Comparison of ENCODE assay signal across 9 mouse cellular contexts in the genomic region with DNA sequence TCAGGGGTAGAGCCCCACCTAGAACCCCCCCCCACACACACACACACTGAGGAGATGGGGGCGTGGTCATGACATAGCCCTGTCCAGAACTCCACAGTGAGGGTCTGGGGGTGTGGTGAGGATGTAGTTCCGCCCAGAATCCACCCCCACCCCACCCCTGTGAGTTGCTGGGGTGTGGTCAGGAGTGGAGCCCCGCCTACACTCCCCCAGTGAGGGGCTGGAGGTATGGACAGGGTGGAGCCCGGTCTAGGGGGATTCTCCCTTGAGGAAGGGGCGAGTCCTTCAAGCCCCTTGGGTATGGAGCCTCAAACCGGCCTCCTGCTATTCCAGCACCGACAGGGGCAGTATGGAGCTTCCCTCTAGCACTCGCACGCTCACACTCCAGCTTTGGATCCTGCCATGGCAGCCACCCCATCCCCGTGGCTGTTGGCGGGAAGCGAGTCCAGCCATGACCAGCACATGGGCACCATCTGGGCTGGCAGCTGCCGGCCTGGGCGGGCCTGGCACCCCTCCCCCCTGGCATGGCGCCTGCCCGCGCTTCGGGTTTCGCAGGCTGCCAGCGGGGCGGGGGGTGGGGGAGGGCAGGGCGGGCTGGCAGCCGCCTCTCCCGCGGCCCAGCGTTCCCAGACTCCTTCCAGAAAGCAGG. TPM values are rescaled to one million over a fixed set of nuclear protein-coding genes. Genes with fewer than 3 reads are reported as not detected.
DNase-seq lines count a peak whose midpoint lies in the region; ATAC-seq and TF ChIP-seq lines count a peak whose summit lies in the region.
"Had no signal": no experiment of that assay in that cellular context is flagged by ENCODE, and none has a peak within 500 bp of the region (broad histone marks: within the 10 kb centered on the region; RNA-seq: fewer than 3 reads in every experiment).

No protein-coding gene starts in this region.

- peak; percentile 51 for ATAC-seq in heart, embryonic 12.5 days (ENCODE audit: insufficient number of reproducible peaks, low FRiP score)
- ATAC-seq in kidney, embryonic 15.5 days (replicated peaks; ENCODE audit: low FRiP score), result peak; percentile 69

- no peak for TF ChIP-seq POLR2A in liver, adult 2 months (IDR thresholded peaks at IDR 0.05; ENCODE audit: extremely low read depth, insufficient read depth, low read length)
- no peak for TF ChIP-seq POLR2A in myocyte (IDR thresholded peaks at IDR 0.05; ENCODE audit: insufficient read length, low read depth)

- H3ac ChIP-seq in myocyte (ENCODE audit: control insufficient read depth, insufficient read length), result no peak overlapping the region

- peak overlapping the region; percentile 57 for H3K4me3 ChIP-seq in forebrain, embryonic 10.5 days
- peak overlapping the region; percentile 41 for H3K4me3 ChIP-seq in heart, embryonic 12.5 days
- H3K4me3 ChIP-seq in kidney, embryonic 15.5 days (replicated peaks), result peak overlapping the region; percentile 32
- peak overlapping the region; percentile 5; the same call in 1 of the 2 replicates for H3K4me3 ChIP-seq in liver, adult 2 months (ENCODE audit: insufficient read depth, low read depth, low read length)
- no peak overlapping the region for H3K4me3 ChIP-seq in myocyte

- no peaks in the 10 kb centered on the region for H3K36me3 ChIP-seq in forebrain, embryonic 10.5 days (replicated peaks)
- peaks cover 29% of the 10 kb centered on the region for H3K36me3 ChIP-seq in heart, embryonic 12.5 days
- peaks cover 26% of the 10 kb centered on the region for H3K36me3 ChIP-seq in kidney, embryonic 15.5 days
- H3K36me3 ChIP-seq in liver, adult 2 months (ENCODE audit: control insufficient read depth, insufficient read depth, low read length), result no peaks in the 10 kb centered on the region
- H3K36me3 ChIP-seq in myocyte (ENCODE audit: control insufficient read depth, insufficient read depth), result peaks cover 5% of the 10 kb centered on the region

- H3K27ac ChIP-seq in forebrain, embryonic 10.5 days, result peak overlapping the region; percentile 89
- peak overlapping the region; percentile 41; the same call in 1 of the 2 replicates for H3K27ac ChIP-seq in heart, embryonic 12.5 days (ENCODE audit: poor library complexity, severe bottlenecking)
- peak overlapping the region; percentile 86 for H3K27ac ChIP-seq in kidney, embryonic 15.5 days
- H3K27ac ChIP-seq in liver, adult 2 months (replicated peaks; ENCODE audit: insufficient read depth, low read depth, low read length), result peak overlapping the region; percentile 82

- H3K27me3 ChIP-seq in forebrain, embryonic 10.5 days (ENCODE audit: poor library complexity, severe bottlenecking), result peaks cover 46% of the 10 kb centered on the region
- H3K27me3 ChIP-seq in heart, embryonic 12.5 days (replicated peaks), result no peaks in the 10 kb centered on the region
- no peaks in the 10 kb centered on the region for H3K27me3 ChIP-seq in kidney, embryonic 15.5 days
- no peaks in the 10 kb centered on the region for H3K27me3 ChIP-seq in liver, adult 2 months (ENCODE audit: control insufficient read depth, insufficient read depth, low read length)
- H3K27me3 ChIP-seq in myocyte (ENCODE audit: control insufficient read depth, insufficient read depth, insufficient read length), result no peaks in the 10 kb centered on the region

- TF ChIP-seq CTCF in liver, adult 2 months (IDR thresholded peaks at IDR 0.05; ENCODE audit: low read depth, low read length), result no peak

- H3K79me2 ChIP-seq in liver, adult 2 months (ENCODE audit: control insufficient read depth, insufficient read depth, low read length), result peaks cover 55% of the 10 kb centered on the region
- H3K79me2 ChIP-seq in myocyte (ENCODE audit: control insufficient read depth, insufficient read depth), result peaks cover 74% of the 10 kb centered on the region

- peaks cover 81% of the 10 kb centered on the region for H3K4me1 ChIP-seq in forebrain, embryonic 10.5 days
- H3K4me1 ChIP-seq in heart, embryonic 12.5 days (replicated peaks), result peaks cover 79% of the 10 kb centered on the region
- H3K4me1 ChIP-seq in kidney, embryonic 15.5 days, result peaks cover 87% of the 10 kb centered on the region
- peaks cover 83% of the 10 kb centered on the region for H3K4me1 ChIP-seq in liver, adult 2 months (ENCODE audit: control insufficient read depth, insufficient read depth, low read length)

- DNase-seq in thymus, postnatal 25 days, result peak; percentile 31
- no peak for DNase-seq in thymus, postnatal 10 days (ENCODE audit: low spot score in 2 of 2)
- DNase-seq in forebrain, embryonic 10.5 days (ENCODE audit: extremely low spot score, low spot score), result peak; percentile 75
- peak; percentile 75 for DNase-seq in liver, adult 2 months (ENCODE audit: extremely low read depth, low read depth, low spot score)
- peak; percentile 89 for DNase-seq in testis, postnatal 10 days (ENCODE audit: low spot score)

- peak overlapping the region; percentile 60 for H3K9ac ChIP-seq in heart, embryonic 12.5 days
- peak overlapping the region; percentile 38 for H3K9ac ChIP-seq in kidney, embryonic 15.5 days
- H3K9ac ChIP-seq in liver, adult 2 months (ENCODE audit: low read depth, low read length), result peak overlapping the region; percentile 39

- H3K4me2 ChIP-seq in heart, embryonic 12.5 days, result peak overlapping the region; percentile 79
- peak overlapping the region; percentile 68 for H3K4me2 ChIP-seq in kidney, embryonic 15.5 days
- H3K4me2 ChIP-seq in myocyte (ENCODE audit: low read depth), result peak overlapping the region; percentile 68

- WGBS in forebrain, embryonic 10.5 days, result under 1% methylated on average over 26 of the region's 26 CpGs
- WGBS in heart, embryonic 12.5 days, result 1% methylated on average over 21 of the region's 26 CpGs
- 4% methylated on average over 26 of the region's 26 CpGs for WGBS in kidney, embryonic 15.5 days
- WGBS in liver, adult 2 months, result 16% methylated on average over 26 of the region's 26 CpGs

- no peaks in the 10 kb centered on the region for H3K9me3 ChIP-seq in forebrain, embryonic 10.5 days
- no peaks in the 10 kb centered on the region for H3K9me3 ChIP-seq in heart, embryonic 12.5 days (replicated peaks)
- no peaks in the 10 kb centered on the region for H3K9me3 ChIP-seq in kidney, embryonic 15.5 days (replicated peaks)

TF ChIP-seq in myocyte, 11 proteins besides CTCF, POLR2A, EP300 and RAD21:
- TF ChIP-seq TCF12 (IDR thresholded peaks at IDR 0.05; ENCODE audit: insufficient read depth, poor library complexity, severe bottlenecking) (peak; percentile 94), TCF3 (IDR thresholded peaks at IDR 0.05; ENCODE audit: insufficient read length, low read depth) (no peak), USF1 (IDR thresholded peaks at IDR 0.05; ENCODE audit: low read depth) (no peak), MAX (IDR thresholded peaks at IDR 0.05; ENCODE audit: low read depth) (peak; percentile 35), REST (IDR thresholded peaks at IDR 0.05; ENCODE audit: insufficient read depth, insufficient read length) (no peak), CEBPB (IDR thresholded peaks at IDR 0.05; ENCODE audit: insufficient read depth, poor library complexity, severe bottlenecking) (no peak), E2F4 (IDR thresholded peaks at IDR 0.05; ENCODE audit: insufficient read depth) (peak; percentile 77), MYOG (IDR thresholded peaks at IDR 0.05; ENCODE audit: control insufficient read depth in 1 of 3, insufficient read depth in 1 of 3, insufficient read length in 2 of 3, low read depth in 2 of 3) (peak in 2 of 3 experiments; percentile 77 to 99), POLR2AphosphoS2 (IDR thresholded peaks at IDR 0.05; ENCODE audit: insufficient read length, low read depth) (no peak), MYOD1 (IDR thresholded peaks at IDR 0.05; ENCODE audit: control insufficient read depth in 1 of 3, insufficient read length in 2 of 3, low read depth in 2 of 3) (peak in 1 of 3 experiments; percentile 97), SRF (IDR thresholded peaks at IDR 0.05; ENCODE audit: control insufficient read depth, insufficient read length, low read depth) (peak; percentile 17)

RNA-seq across cellular contexts. Expression of a gene that starts 23.9 kb away (rescaled TPM):
- 1.6 and 1.9 TPM in 2 replicates for polyA plus RNA-seq in forebrain, embryonic 10.5 days (2016; fragmentation: Nextera tagmentation; extraction: Ambion mirVana)
- polyA plus RNA-seq in heart, embryonic 12.5 days (2016; fragmentation: Nextera tagmentation; extraction: Ambion mirVana), result 2.9 and 4.3 TPM in 2 replicates
- polyA plus RNA-seq in kidney, embryonic 15.5 days (2015; fragmentation: Nextera tagmentation; extraction: Ambion mirVana), result 26.0 and 29.4 TPM in 2 replicates
- total RNA-seq in liver, adult 2 months (2014; rRNA removed), result 1.3 and 1.5 TPM in 2 replicates
- 2.3 and 4.1 TPM in 2 replicates for polyA plus RNA-seq in liver, adult 2 months (2012; rRNA removed)
- 0.30 TPM for polyA plus RNA-seq in myocyte (2012; fragmentation: generic; extraction: Trizol)

RNA-seq across cellular contexts. Expression of a gene that starts 27.9 kb away (rescaled TPM):
- polyA plus RNA-seq in forebrain, embryonic 10.5 days (2016; fragmentation: Nextera tagmentation; extraction: Ambion mirVana), result 0.78 and 1.4 TPM in 2 replicates
- polyA plus RNA-seq in heart, embryonic 12.5 days (2016; fragmentation: Nextera tagmentation; extraction: Ambion mirVana), result 1.2 and 1.8 TPM in 2 replicates
- 1.6 and 2.1 TPM in 2 replicates for polyA plus RNA-seq in kidney, embryonic 15.5 days (2015; fragmentation: Nextera tagmentation; extraction: Ambion mirVana)
- total RNA-seq in liver, adult 2 months (2014; rRNA removed), result 0.40 TPM in 1 of 2 replicates, not detected in the other
- polyA plus RNA-seq in liver, adult 2 months (2012; rRNA removed), result 0.26 and 1.4 TPM in 2 replicates
- 0.73 TPM for polyA plus RNA-seq in myocyte (2012; fragmentation: generic; extraction: Trizol)
- total RNA-seq: neutrophil, adult 5-6 weeks had no signal

RNA-seq across cellular contexts. Expression of a gene that starts 32.4 kb away (rescaled TPM):
- 2.6 and 3.1 TPM in 2 replicates for polyA plus RNA-seq in forebrain, embryonic 10.5 days (2016; fragmentation: Nextera tagmentation; extraction: Ambion mirVana)
- polyA plus RNA-seq in heart, embryonic 12.5 days (2016; fragmentation: Nextera tagmentation; extraction: Ambion mirVana), result 1.9 and 2.2 TPM in 2 replicates
- polyA plus RNA-seq in kidney, embryonic 15.5 days (2015; fragmentation: Nextera tagmentation; extraction: Ambion mirVana), result 2.5 and 4.1 TPM in 2 replicates
- 2.4 TPM in 1 of 2 replicates, not detected in the other for total RNA-seq in liver, adult 2 months (2014; rRNA removed)
- 0.32 and 0.44 TPM in 2 replicates for polyA plus RNA-seq in liver, adult 2 months (2012; rRNA removed)
- polyA plus RNA-seq in myocyte (2012; fragmentation: generic; extraction: Trizol), result 1.7 TPM

RNA-seq across cellular contexts. Expression of a gene that starts 32.5 kb away (rescaled TPM):
- polyA plus RNA-seq in forebrain, embryonic 10.5 days (2016; fragmentation: Nextera tagmentation; extraction: Ambion mirVana), result 96.8 and 97.9 TPM in 2 replicates
- polyA plus RNA-seq in heart, embryonic 12.5 days (2016; fragmentation: Nextera tagmentation; extraction: Ambion mirVana), result 66.7 and 66.9 TPM in 2 replicates
- polyA plus RNA-seq in kidney, embryonic 15.5 days (2015; fragmentation: Nextera tagmentation; extraction: Ambion mirVana), result 79.7 and 82.2 TPM in 2 replicates
- total RNA-seq in liver, adult 2 months (2014; rRNA removed), result 39.7 and 53.8 TPM in 2 replicates
- 42.6 and 49.7 TPM in 2 replicates for polyA plus RNA-seq in liver, adult 2 months (2012; rRNA removed)
- 103 TPM for polyA plus RNA-seq in myocyte (2012; fragmentation: generic; extraction: Trizol)

RNA-seq across cellular contexts. Expression of a gene that starts 38.4 kb away (rescaled TPM):
- 135 and 139 TPM in 2 replicates for polyA plus RNA-seq in forebrain, embryonic 10.5 days (2016; fragmentation: Nextera tagmentation; extraction: Ambion mirVana)
- 96.4 and 99.5 TPM in 2 replicates for polyA plus RNA-seq in heart, embryonic 12.5 days (2016; fragmentation: Nextera tagmentation; extraction: Ambion mirVana)
- polyA plus RNA-seq in kidney, embryonic 15.5 days (2015; fragmentation: Nextera tagmentation; extraction: Ambion mirVana), result 105 and 114 TPM in 2 replicates
- 6.2 and 8.1 TPM in 2 replicates for total RNA-seq in liver, adult 2 months (2014; rRNA removed)
- 20.9 and 29.9 TPM in 2 replicates for polyA plus RNA-seq in liver, adult 2 months (2012; rRNA removed)
- polyA plus RNA-seq in myocyte (2012; fragmentation: generic; extraction: Trizol), result 42.0 TPM

Comparison
In these comparisons a context has a peak if more than half of its experiments do, and no peak if none do; other contexts are left out.
1. DNase-seq: peak in thymus, postnatal 25 days (single experiment), forebrain, embryonic 10.5 days (single experiment), liver, adult 2 months (single experiment) and testis, postnatal 10 days (single experiment); none in thymus, postnatal 10 days (0 of 2).
2. Peak in every context shown above with its lines, with median percentiles within 50 percentile points of each other: H3K27ac ChIP-seq, H3K4me2 ChIP-seq and H3K9ac ChIP-seq.